Mouse (Mus musculus) kidney, embryonic 16.5 days (tissue): ENCODE data around the gene Mrtfa. TPM values are rescaled to one million over a fixed set of nuclear protein-coding genes. Genes with fewer than 3 reads are reported as not detected.

Experiments used
- ATAC-seq: fragments of 200-750 bp; cut with Nextera tagmentation; 2 replicates; pipeline ENCODE4 v1.8.0; 2017; ENCODE audit warnings: moderate TSS enrichment; ENCODE audit not compliant: low FRiP score, low TSS enrichment
- H3K27ac ChIP-seq: fragments of 300-500 bp; sonication (generic); 2 replicates; pipeline ENCODE4 v1.5.1; 2014; ENCODE audit warnings: low read length
- H3K27me3 ChIP-seq: fragments of 300-500 bp; sonication (generic); 2 replicates; pipeline ENCODE4 v1.6.1; 2014; ENCODE audit warnings: low read length, control low read depth, mixed read lengths; ENCODE audit not compliant: insufficient read depth
- H3K36me3 ChIP-seq: fragments of 300-500 bp; sonication (generic); 2 replicates; pipeline ENCODE4 v1.6.1; 2014; ENCODE audit warnings: low read length, control low read depth, mixed read lengths; ENCODE audit not compliant: insufficient read depth
- H3K4me1 ChIP-seq: fragments of 300-500 bp; sonication (generic); 2 replicates; pipeline ENCODE4 v1.6.1; 2014; ENCODE audit warnings: low read length, control low read depth, mixed read lengths; ENCODE audit not compliant: insufficient read depth
- H3K4me2 ChIP-seq: fragments of 300-500 bp; sonication (generic); replicated peaks from 2 replicates; pipeline ENCODE4 v1.6.1; 2014; ENCODE audit warnings: low read depth, low read length
- H3K4me3 ChIP-seq: fragments of 300-500 bp; sonication (generic); 2 replicates; pipeline ENCODE4 v1.5.1; 2014; ENCODE audit warnings: mild to moderate bottlenecking, low read length
- H3K9ac ChIP-seq: fragments of 300-500 bp; sonication (generic); replicated peaks from 2 replicates; pipeline ENCODE4 v1.6.1; 2014; ENCODE audit warnings: low read length
- H3K9me3 ChIP-seq: fragments of 300-500 bp; sonication (generic); 2 replicates; pipeline ENCODE4 v1.6.1; 2016; ENCODE audit warnings: low read length, control low read depth
- WGBS: fragments of 180-500 bp; shearing (Covaris S2); extraction: QIAGEN DNeasy Blood & Tissue Kit; methylation state at CpG from one replicate; pipeline ENCODE4 v1.1.7; 2014; 5-methylcytosine and 5-hydroxymethylcytosine counted together
- polyA plus RNA-seq: library from polyadenylated mRNA; unstranded; fragments of >200 nt; fragmentation: Nextera tagmentation; extraction: Ambion mirVana; gene quantifications from 2 replicates; pipeline ENCODE4 v1.2.1, GENCODE M21; 2015

The Mrtfa gene
- polyA plus RNA-seq, 1 experiment from 2014 or later: 22.6 TPM

- Histone ChIP-seq H3K9ac (no peak overlapping the region), H3K4me3 (peak overlapping the region; percentile 98; the same call in 1 of the 2 replicates), H3K27me3 (no peaks in the 10 kb centered on the region), H3K4me1 (peaks cover 30% of the 10 kb centered on the region), H3K9me3 (no peaks in the 10 kb centered on the region), H3K4me2 (peak overlapping the region; percentile 95), H3K36me3 (no peaks in the 10 kb centered on the region), H3K27ac (no peak overlapping the region)
- 92% methylated on average over 2 of the region's 2 CpGs for WGBS
- no peak for ATAC-seq
Measured at GRCm38 (mm10) chr15:81189061-81189460, 1.5 kb downstream of the Mrtfa start.

DNA sequence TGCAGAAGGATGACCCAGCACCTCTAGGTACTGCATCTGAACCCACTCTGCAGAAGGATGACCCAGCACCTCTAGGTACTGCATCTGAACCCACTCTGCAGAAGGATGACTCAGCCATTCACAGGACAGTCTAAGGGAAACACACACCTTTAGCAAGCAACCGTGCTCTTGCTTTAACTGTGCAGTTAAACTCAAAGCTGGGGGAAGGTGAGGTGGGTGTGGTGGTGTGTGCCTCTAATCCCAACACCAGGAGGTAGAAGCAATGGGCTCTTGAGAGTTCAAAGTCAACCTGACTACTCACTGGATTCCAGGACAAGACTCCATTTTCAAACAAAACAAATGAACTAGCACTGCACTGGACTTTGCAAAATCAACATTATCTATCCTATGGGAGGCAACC is 5.6 kb downstream of the Mrtfa start:
- Histone ChIP-seq H3K27ac (no peak overlapping the region), H3K4me1 (peaks cover 29% of the 10 kb centered on the region), H3K9me3 (no peaks in the 10 kb centered on the region), H3K36me3 (no peaks in the 10 kb centered on the region), H3K27me3 (no peaks in the 10 kb centered on the region), H3K4me3 (no peak overlapping the region), H3K9ac (no peak overlapping the region), H3K4me2 (no peak overlapping the region)
- 89% methylated on average over 1 of the region's 1 CpGs for WGBS
- ATAC-seq: no peak

DNA sequence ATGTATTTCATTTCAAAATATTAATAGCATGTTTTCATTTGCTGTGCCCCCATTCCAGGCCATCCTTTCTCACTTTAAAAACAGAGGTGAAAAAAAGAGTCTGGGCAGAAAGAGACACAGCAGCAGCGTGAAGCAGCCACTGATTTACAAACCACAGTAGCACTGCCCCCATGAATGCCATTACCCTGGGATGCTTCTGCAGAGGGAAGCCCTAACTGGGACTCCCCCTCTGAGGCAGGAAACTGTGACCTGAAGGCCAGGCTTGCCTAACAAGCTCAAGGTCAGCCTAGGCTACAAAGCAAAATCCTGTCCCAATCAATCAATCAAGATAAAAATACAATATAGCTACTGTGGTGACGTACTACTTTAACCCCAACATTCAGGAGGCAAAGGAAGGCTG is 9.3 kb downstream of the Mrtfa start:
- Histone ChIP-seq H3K4me3 (no peak overlapping the region), H3K27ac (0 out of 2 replicates have a peak overlapping the region, but pooled peaks have one; percentile 1), H3K27me3 (no peaks in the 10 kb centered on the region), H3K9me3 (no peaks in the 10 kb centered on the region), H3K36me3 (no peaks in the 10 kb centered on the region), H3K9ac (no peak overlapping the region), H3K4me2 (no peak overlapping the region), H3K4me1 (peaks cover 14% of the 10 kb centered on the region; the same call in 1 of the 2 replicates)
- no peak for ATAC-seq
- WGBS: 39% methylated on average over 2 of the region's 2 CpGs

GRCm38 (mm10) chr15:81179523-81179922 is 11.0 kb downstream of the Mrtfa start:
- no peak overlapping the region for H3K4me2 ChIP-seq
- no peaks in the 10 kb centered on the region for H3K36me3 ChIP-seq
- H3K9me3 ChIP-seq: no peaks in the 10 kb centered on the region
- no peak for ATAC-seq
- H3K27ac ChIP-seq: no peak overlapping the region
- H3K27me3 ChIP-seq: no peaks in the 10 kb centered on the region
- peaks cover 11% of the 10 kb centered on the region; the same call in 1 of the 2 replicates for H3K4me1 ChIP-seq
- H3K4me3 ChIP-seq: no peak overlapping the region
- H3K9ac ChIP-seq: no peak overlapping the region
- 87% methylated on average over 2 of the region's 2 CpGs for WGBS

DNA sequence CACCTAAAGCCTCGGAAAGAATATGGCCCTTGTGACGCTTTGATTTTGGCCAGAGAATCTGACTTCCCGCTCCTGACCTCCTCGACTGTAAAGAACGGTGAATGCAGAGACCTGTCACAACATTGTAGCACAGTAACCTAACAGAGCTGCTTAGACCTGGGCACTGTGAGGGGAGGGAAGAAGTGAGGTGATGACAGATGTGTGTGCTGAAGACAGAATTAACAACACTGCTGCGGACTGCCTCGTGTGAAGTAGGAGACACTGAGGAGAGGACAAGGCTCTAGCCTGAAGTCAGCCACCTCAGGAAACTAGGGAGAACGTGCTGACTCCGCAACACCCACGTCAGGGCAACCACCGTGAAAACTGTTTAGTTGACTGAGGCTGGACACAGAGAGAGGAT is 11.9 kb downstream of the Mrtfa start:
- H3K4me2 ChIP-seq: no peak overlapping the region
- ATAC-seq: no peak
- H3K4me3 ChIP-seq: no peak overlapping the region
- no peak overlapping the region for H3K9ac ChIP-seq
- no peaks in the 10 kb centered on the region for H3K36me3 ChIP-seq
- peaks cover 11% of the 10 kb centered on the region; the same call in 1 of the 2 replicates for H3K4me1 ChIP-seq
- H3K9me3 ChIP-seq: no peaks in the 10 kb centered on the region
- 58% methylated on average over 11 of the region's 11 CpGs for WGBS
- no peak overlapping the region for H3K27ac ChIP-seq
- H3K27me3 ChIP-seq: no peaks in the 10 kb centered on the region

- H3K4me1 ChIP-seq: peaks cover 11% of the 10 kb centered on the region; the same call in 1 of the 2 replicates
- H3K4me2 ChIP-seq: no peak overlapping the region
- H3K9ac ChIP-seq: no peak overlapping the region
- no peaks in the 10 kb centered on the region for H3K27me3 ChIP-seq
- no peak overlapping the region for H3K27ac ChIP-seq
- no peaks in the 10 kb centered on the region for H3K36me3 ChIP-seq
- no peak overlapping the region for H3K4me3 ChIP-seq
- no peaks in the 10 kb centered on the region for H3K9me3 ChIP-seq
- no peak for ATAC-seq
- WGBS: 86% methylated on average over 7 of the region's 7 CpGs
Measured at GRCm38 (mm10) chr15:81177860-81178259, 12.7 kb downstream of the Mrtfa start.

DNA sequence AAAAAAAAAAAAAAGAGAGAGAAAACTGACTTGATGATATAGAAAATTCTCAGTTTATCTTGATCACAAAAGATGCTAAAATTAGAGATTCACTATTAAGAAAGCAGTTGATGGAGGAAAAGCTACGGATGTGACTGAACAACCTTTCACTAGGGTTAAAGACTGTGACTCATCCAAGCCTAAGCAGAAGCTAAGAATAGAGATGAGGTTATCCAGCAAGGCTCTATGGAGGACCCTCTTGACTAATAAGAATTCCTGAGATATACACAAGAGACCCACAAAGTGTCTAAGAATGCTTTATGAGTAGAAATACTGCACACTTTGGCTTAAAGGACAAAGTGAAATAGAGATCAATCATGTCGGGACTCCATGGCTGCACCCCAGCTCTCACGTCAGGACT is 14.9 kb downstream of the Mrtfa start:
- Histone ChIP-seq H3K4me1 (0 out of 2 replicates have a peak, but pooled peaks cover 4% of the 10 kb centered on the region), H3K4me2 (no peak overlapping the region), H3K9me3 (no peaks in the 10 kb centered on the region), H3K9ac (no peak overlapping the region), H3K27ac (no peak overlapping the region), H3K27me3 (no peaks in the 10 kb centered on the region), H3K4me3 (no peak overlapping the region), H3K36me3 (no peaks in the 10 kb centered on the region)
- 73% methylated on average over 3 of the region's 3 CpGs for WGBS
- ATAC-seq: no peak

- Histone ChIP-seq H3K27ac (no peak overlapping the region), H3K27me3 (no peaks in the 10 kb centered on the region), H3K4me3 (no peak overlapping the region), H3K4me2 (no peak overlapping the region), H3K9me3 (no peaks in the 10 kb centered on the region), H3K36me3 (no peaks in the 10 kb centered on the region), H3K4me1 (peaks cover 8% of the 10 kb centered on the region; the same call in 1 of the 2 replicates), H3K9ac (no peak overlapping the region)
- WGBS: 81% methylated on average over 8 of the region's 8 CpGs
- ATAC-seq: no peak
Measured at GRCm38 (mm10) chr15:81172259-81172658, 18.3 kb downstream of the Mrtfa start.

DNA sequence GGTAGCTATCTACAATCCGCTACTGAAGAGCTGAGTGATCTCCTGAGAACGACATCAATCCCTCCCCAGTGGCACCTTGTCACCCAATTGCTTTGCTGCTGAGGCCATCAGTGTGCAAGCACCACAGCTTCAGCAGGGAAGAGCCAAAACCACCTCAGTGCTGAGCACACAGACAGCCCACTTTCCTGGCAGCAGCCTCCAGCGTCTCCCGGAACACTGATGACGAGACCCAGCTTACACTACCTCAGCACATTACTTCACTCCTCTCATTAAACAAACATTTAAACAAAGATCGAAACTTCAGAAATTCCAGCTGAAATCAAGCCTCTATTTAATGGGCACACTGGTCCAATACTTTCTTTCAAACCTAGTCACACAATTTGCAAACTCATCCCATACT is 21.8 kb downstream of the Mrtfa start:
- no peak overlapping the region for H3K4me3 ChIP-seq
- no peak overlapping the region for H3K27ac ChIP-seq
- H3K27me3 ChIP-seq: no peaks in the 10 kb centered on the region
- no peak overlapping the region for H3K9ac ChIP-seq
- H3K9me3 ChIP-seq: no peaks in the 10 kb centered on the region
- no peak for ATAC-seq
- 52% methylated on average over 6 of the region's 6 CpGs for WGBS
- H3K36me3 ChIP-seq: no peaks in the 10 kb centered on the region
- H3K4me1 ChIP-seq: peaks cover 15% of the 10 kb centered on the region; the same call in 1 of the 2 replicates
- no peak overlapping the region for H3K4me2 ChIP-seq

DNA sequence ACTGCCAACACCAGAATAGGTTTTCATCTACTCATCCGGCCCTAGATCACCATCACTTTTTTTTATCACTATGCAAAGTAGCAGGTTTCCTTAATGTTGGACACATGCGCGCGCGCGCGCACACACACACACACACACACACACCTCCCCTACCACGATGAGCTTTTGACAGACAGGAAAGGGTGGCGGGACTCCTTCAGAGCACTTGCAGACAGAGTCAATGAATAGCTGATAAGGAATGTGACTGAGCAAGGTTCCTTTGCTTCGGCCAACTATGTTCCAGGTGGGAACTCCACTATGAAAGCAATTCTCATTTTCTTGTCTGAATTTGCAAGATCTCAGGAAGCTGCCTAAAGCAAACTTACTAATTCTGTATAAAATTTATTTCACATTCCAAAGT is 22.7 kb downstream of the Mrtfa start:
- 80% methylated on average over 10 of the region's 10 CpGs for WGBS
- H3K36me3 ChIP-seq: no peaks in the 10 kb centered on the region
- peak overlapping the region; percentile 73; the same call in 1 of the 2 replicates for H3K27ac ChIP-seq
- H3K9me3 ChIP-seq: no peaks in the 10 kb centered on the region
- peaks cover 15% of the 10 kb centered on the region; the same call in 1 of the 2 replicates for H3K4me1 ChIP-seq
- ATAC-seq: peak; percentile 67; the same call in 1 of the 2 replicates
- no peak overlapping the region for H3K4me3 ChIP-seq
- no peak overlapping the region for H3K4me2 ChIP-seq
- no peak overlapping the region for H3K9ac ChIP-seq
- no peaks in the 10 kb centered on the region for H3K27me3 ChIP-seq
